ENCODE assay signal across 9 mouse cellular contexts in genomic region chr13:113877420-113877819, GRCm38 (mm10).
A peak's percentile ranks its signal among the peaks of the same experiment; 100 is the strongest.
DNase-seq lines count a peak whose midpoint lies in the region; ATAC-seq and TF ChIP-seq lines count a peak whose summit lies in the region.
"Had no signal": no experiment of that assay in that cellular context is flagged by ENCODE, and none has a peak within 500 bp of the region (broad histone marks: within the 10 kb centered on the region; RNA-seq: fewer than 3 reads in every experiment).

No protein-coding gene starts in this region.

- no peak for TF ChIP-seq POLR2A in ES-Bruce4 (IDR thresholded peaks at IDR 0.05; ENCODE audit: insufficient read depth, low read length)

- no peak overlapping the region for H3K4me3 ChIP-seq in hindbrain, embryonic 11.5 days (ENCODE audit: low read depth, low read length)
- H3K4me3 ChIP-seq in hindbrain, embryonic 13.5 days = no peak overlapping the region
- H3K4me3 ChIP-seq in ES-Bruce4 (ENCODE audit: low read depth, low read length) = no peak overlapping the region
- H3K4me3 ChIP-seq: limb, embryonic 12.5 days had no signal

- peaks cover 2% of the 10 kb centered on the region; the same call in 1 of the 2 replicates for H3K4me1 ChIP-seq in hindbrain, embryonic 11.5 days (replicated peaks; ENCODE audit: control insufficient read depth, insufficient read depth, low read length)
- H3K4me1 ChIP-seq in hindbrain, embryonic 13.5 days (replicated peaks) = peaks cover 30% of the 10 kb centered on the region
- peaks cover 2% of the 10 kb centered on the region for H3K4me1 ChIP-seq in ES-Bruce4 (ENCODE audit: control insufficient read depth, insufficient read depth, low read length)

- H3K9ac ChIP-seq in hindbrain, embryonic 11.5 days (ENCODE audit: low read depth, low read length) = no peak overlapping the region
- H3K9ac ChIP-seq in hindbrain, embryonic 13.5 days = no peak overlapping the region
- H3K9ac ChIP-seq in ES-Bruce4 (ENCODE audit: low read depth, poor library complexity, severe bottlenecking) = no peak overlapping the region
- H3K9ac ChIP-seq: limb, embryonic 12.5 days had no signal

- H3K4me2 ChIP-seq in hindbrain, embryonic 11.5 days (replicated peaks; ENCODE audit: low read depth, low read length) = no peak overlapping the region
- H3K4me2 ChIP-seq in hindbrain, embryonic 13.5 days = no peak overlapping the region
- H3K4me2 ChIP-seq: limb, embryonic 12.5 days had no signal

- no peak for TF ChIP-seq EP300 in ES-Bruce4 (IDR thresholded peaks at IDR 0.05; ENCODE audit: insufficient read depth, low read depth, low read length)

- no peak for ATAC-seq in hindbrain, embryonic 11.5 days (ENCODE audit: low FRiP score)
- no peak for ATAC-seq in hindbrain, embryonic 13.5 days (ENCODE audit: low FRiP score)

- DNase-seq in hindbrain, embryonic 11.5 days (ENCODE audit: low spot score) = peak; percentile 81
- DNase-seq in cerebellum, adult 8-10 months = peak; percentile 66
- DNase-seq in forelimb bud, embryonic 11.5 days (ENCODE audit: low read depth, low spot score) = peak; percentile 67
- DNase-seq in kidney, postnatal 10 days = peak; percentile 80
- peak; percentile 72 for DNase-seq in lung, postnatal 14 days
- DNase-seq in right cerebral cortex, postnatal 14 days = peak; percentile 59

- TF ChIP-seq CTCF in ES-Bruce4 (IDR thresholded peaks at IDR 0.05; ENCODE audit: low read depth, low read length) = peak; percentile 83

- H3K27me3 ChIP-seq in hindbrain, embryonic 11.5 days (ENCODE audit: control insufficient read depth, insufficient read depth, low read length) = no peaks in the 10 kb centered on the region
- no peaks in the 10 kb centered on the region for H3K27me3 ChIP-seq in hindbrain, embryonic 13.5 days
- H3K27me3 ChIP-seq in ES-Bruce4 (ENCODE audit: control insufficient read depth, insufficient read depth, low read length, poor library complexity, severe bottlenecking) = no peaks in the 10 kb centered on the region

- H3K9me3 ChIP-seq in hindbrain, embryonic 11.5 days (ENCODE audit: control insufficient read depth, low read length) = no peaks in the 10 kb centered on the region
- no peaks in the 10 kb centered on the region for H3K9me3 ChIP-seq in hindbrain, embryonic 13.5 days
- H3K9me3 ChIP-seq in ES-Bruce4 (replicated peaks; ENCODE audit: control insufficient read depth, insufficient read depth, low read length, poor library complexity, severe bottlenecking) = no peaks in the 10 kb centered on the region
- H3K9me3 ChIP-seq: limb, embryonic 12.5 days had no signal

- no peaks in the 10 kb centered on the region for H3K36me3 ChIP-seq in hindbrain, embryonic 11.5 days (ENCODE audit: control insufficient read depth, insufficient read depth, low read length)
- no peaks in the 10 kb centered on the region for H3K36me3 ChIP-seq in hindbrain, embryonic 13.5 days
- no peaks in the 10 kb centered on the region for H3K36me3 ChIP-seq in ES-Bruce4 (ENCODE audit: control insufficient read depth, insufficient read depth, low read length, poor library complexity, severe bottlenecking)
- H3K36me3 ChIP-seq: limb, embryonic 12.5 days had no signal

- H3K27ac ChIP-seq in hindbrain, embryonic 11.5 days (ENCODE audit: low read depth, low read length) = no peak overlapping the region
- no peak overlapping the region for H3K27ac ChIP-seq in hindbrain, embryonic 13.5 days
- no peak overlapping the region for H3K27ac ChIP-seq in ES-Bruce4 (ENCODE audit: insufficient read depth, low read length)
- H3K27ac ChIP-seq: limb, embryonic 12.5 days had no signal

- 20% methylated on average over 5 of the region's 5 CpGs for WGBS in hindbrain, embryonic 11.5 days
- WGBS in hindbrain, embryonic 13.5 days = 11% methylated on average over 5 of the region's 5 CpGs
